Mouse (Mus musculus) lung, postnatal 4 days (tissue): Measurements from ENCODE around the gene Faap20.

Experiments used
- DNase-seq, 2 experiments: peaks; one replicate each; pipeline ENCODE4 v3.0.0; 2021

Faap20 gene

GRCm38 (mm10) chr4:155221106-155221505 lies 28.5 kb upstream of the Faap20 start:
- peak in 1 of 2 experiments; percentile 6 for DNase-seq

- DNase-seq: peak; percentile 78 to 88
These were observed 27.7 kb upstream of the Faap20 start for GRCm38 (mm10) chr4:155221599-155222551.

GRCm38 (mm10) chr4:155222552-155222840 lies 27.1 kb upstream of the Faap20 start, which contains the start of gene Ski:
Gene Ski, minus strand, starts transcription at chr4:155222592.
- no peak for DNase-seq

GRCm38 (mm10) chr4:155222841-155223593 lies 26.6 kb upstream of the Faap20 start:
- DNase-seq: peak; percentile 100

GRCm38 (mm10) chr4:155223594-155224528 lies 25.7 kb upstream of the Faap20 start:
- no peak for DNase-seq

- no peak for DNase-seq
These were observed 23.7 kb upstream of the Faap20 start for GRCm38 (mm10) chr4:155225918-155226317.

- no peak for DNase-seq
These were observed 21.6 kb upstream of the Faap20 start for GRCm38 (mm10) chr4:155227986-155228385.

GRCm38 (mm10) chr4:155228461-155228860 lies 21.1 kb upstream of the Faap20 start:
- DNase-seq: no peak

GRCm38 (mm10) chr4:155233878-155234277 lies 15.7 kb upstream of the Faap20 start:
- DNase-seq: peak; percentile 84 to 92

GRCm38 (mm10) chr4:155234371-155235310 lies 15.0 kb upstream of the Faap20 start:
- DNase-seq: peak; percentile 69 to 77

- peak; percentile 94 to 96 for DNase-seq
These were observed 14.1 kb upstream of the Faap20 start for GRCm38 (mm10) chr4:155235311-155236119.

- DNase-seq: peak; percentile 72 to 86
These were observed 12.7 kb upstream of the Faap20 start for GRCm38 (mm10) chr4:155236737-155237385.

- DNase-seq: peak; percentile 65 to 73
These were observed 11.3 kb upstream of the Faap20 start for GRCm38 (mm10) chr4:155238276-155238675.

GRCm38 (mm10) chr4:155239494-155239893 lies 10.1 kb upstream of the Faap20 start:
- no peak for DNase-seq

- DNase-seq: no peak
These were observed 7.8 kb upstream of the Faap20 start for GRCm38 (mm10) chr4:155241789-155242188.

- no peak for DNase-seq
These were observed 7.3 kb upstream of the Faap20 start for GRCm38 (mm10) chr4:155242292-155242691.

GRCm38 (mm10) chr4:155243233-155243632 lies 6.4 kb upstream of the Faap20 start:
- no peak for DNase-seq

GRCm38 (mm10) chr4:155245770-155246492 lies 3.7 kb upstream of the Faap20 start:
- no peak for DNase-seq

GRCm38 (mm10) chr4:155246691-155247105 lies 2.9 kb upstream of the Faap20 start:
- DNase-seq: peak; percentile 45 to 58
